Mouse (Mus musculus) neural tube, embryonic 10.5 days (tissue): ENCODE measurements around the gene Il18bp.

Experiments used
- DNase-seq: peaks from one replicate; pipeline ENCODE4 v3.0.0-alpha.2; 2017; ENCODE audit warnings: low spot score; ENCODE audit errors: extremely low spot score

The Il18bp gene

GRCm38 (mm10) chr7:102006520-102006919 lies 12.0 kb downstream of the Il18bp start:
- DNase-seq: no peak

GRCm38 (mm10) chr7:102000921-102001630 lies 17.4 kb downstream of the Il18bp start:
- no peak for DNase-seq

- DNase-seq: no peak
Measured at GRCm38 (mm10) chr7:102000296-102000695, 18.2 kb downstream of the Il18bp start.

GRCm38 (mm10) chr7:101999461-102000151 lies 18.9 kb downstream of the Il18bp start:
- no peak for DNase-seq

- DNase-seq: peak; percentile 73
Measured at GRCm38 (mm10) chr7:101998194-101998927, 20.1 kb downstream of the Il18bp start.

GRCm38 (mm10) chr7:101994241-101994640 lies 24.2 kb downstream of the Il18bp start:
- DNase-seq: no peak

GRCm38 (mm10) chr7:101985081-101985480 lies 33.4 kb downstream of the Il18bp start:
- DNase-seq: no peak

- DNase-seq: no peak
Measured at GRCm38 (mm10) chr7:101982735-101983134, 35.8 kb downstream of the Il18bp start.

GRCm38 (mm10) chr7:101974505-101974904 lies 44.0 kb downstream of the Il18bp start:
- no peak for DNase-seq

GRCm38 (mm10) chr7:101973730-101974129 lies 44.8 kb downstream of the Il18bp start:
- DNase-seq: peak; percentile 32

GRCm38 (mm10) chr7:101971721-101972120 lies 46.8 kb downstream of the Il18bp start:
- no peak for DNase-seq

GRCm38 (mm10) chr7:101970821-101971461 lies 47.5 kb downstream of the Il18bp start:
- DNase-seq: peak; percentile 72

GRCm38 (mm10) chr7:101970429-101970775 lies 48.1 kb downstream of the Il18bp start:
- DNase-seq: no peak

GRCm38 (mm10) chr7:101969694-101970428 lies 48.6 kb downstream of the Il18bp start:
- DNase-seq: peak; percentile 87

- DNase-seq: no peak
Measured at GRCm38 (mm10) chr7:101968751-101969150, 49.7 kb downstream of the Il18bp start.

GRCm38 (mm10) chr7:101967256-101967655 lies 51.2 kb downstream of the Il18bp start:
- no peak for DNase-seq

GRCm38 (mm10) chr7:101965606-101966005 lies 52.9 kb downstream of the Il18bp start:
- DNase-seq: no peak
